Mouse (Mus musculus) embryo, embryonic 11 days (tissue): ENCODE measurements around the gene Iqck.

Experiments
- DNase-seq: peaks from one replicate; pipeline ENCODE4 v3.0.0-alpha.2; 2015

The Iqck gene

GRCm38 (mm10) chr7:118992623-118993405, 137.3 kb downstream of the Iqck start:
- DNase-seq = peak; percentile 50

GRCm38 (mm10) chr7:118993597-118994230, 138.2 kb downstream of the Iqck start:
- DNase-seq = peak; percentile 48

DNA sequence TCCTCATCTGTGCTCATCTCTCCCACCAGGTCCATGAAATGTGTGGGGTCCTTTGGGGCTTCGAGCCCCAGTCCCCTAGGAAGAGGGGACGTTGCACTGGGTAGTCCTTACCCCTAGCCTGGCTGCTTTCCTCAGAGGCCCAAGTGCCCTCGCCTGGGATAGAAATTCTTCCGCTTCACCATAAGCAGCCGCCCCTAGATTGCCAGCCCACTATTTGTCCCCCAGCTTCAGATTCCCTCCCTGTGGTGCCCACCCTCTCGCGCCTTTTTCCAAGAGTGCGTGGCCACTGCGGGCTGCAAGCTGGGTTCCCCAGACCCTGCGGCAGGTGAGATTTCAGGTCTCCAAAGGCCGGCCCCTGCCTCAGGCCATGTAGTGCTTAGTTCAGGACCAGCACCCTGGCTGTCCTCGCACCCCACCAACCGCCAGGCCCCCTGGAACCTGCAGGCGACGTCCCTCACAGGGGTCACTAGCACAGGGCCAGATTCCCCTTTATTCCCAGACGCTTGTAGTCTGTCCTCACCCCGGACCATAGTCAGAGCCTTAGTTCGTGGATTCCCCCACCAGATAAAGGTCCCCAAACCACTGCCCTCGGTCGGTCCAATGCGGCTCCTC, 138.8 kb downstream of the Iqck start:
- DNase-seq = peak; percentile 44

GRCm38 (mm10) chr7:118995007-118995406, 139.5 kb downstream of the Iqck start, which contains the start of gene Gprc5b:
TSS of gene Gprc5b (minus strand) at chr7:118995211.
- peak; percentile 94 for DNase-seq

GRCm38 (mm10) chr7:118995671-118996070, 140.1 kb downstream of the Iqck start:
- DNase-seq = peak; percentile 33

- peak; percentile 85 for DNase-seq
Measured at GRCm38 (mm10) chr7:118996137-118996837, 140.7 kb downstream of the Iqck start.

DNA sequence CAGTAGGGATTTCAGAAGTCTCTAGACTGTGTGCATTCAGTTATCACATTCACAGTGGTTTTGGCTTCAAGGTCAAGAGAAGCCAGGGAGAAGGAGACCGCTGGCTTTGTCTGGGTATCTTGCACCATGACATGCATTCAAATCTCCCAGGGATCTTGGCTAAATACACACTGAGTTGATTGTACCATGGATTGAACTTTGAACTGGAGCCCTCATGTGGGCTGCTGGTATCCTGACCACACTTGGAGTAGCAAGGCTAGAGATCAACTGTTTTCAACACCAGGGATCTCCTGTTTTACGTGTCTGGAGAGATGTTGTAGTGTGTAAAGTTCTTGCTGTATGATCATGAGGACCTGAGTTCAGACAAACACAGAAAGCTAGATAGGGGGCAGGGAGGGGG, 144.3 kb downstream of the Iqck start:
- no peak for DNase-seq

GRCm38 (mm10) chr7:119001965-119002364, 146.4 kb downstream of the Iqck start:
- DNase-seq = no peak

DNA sequence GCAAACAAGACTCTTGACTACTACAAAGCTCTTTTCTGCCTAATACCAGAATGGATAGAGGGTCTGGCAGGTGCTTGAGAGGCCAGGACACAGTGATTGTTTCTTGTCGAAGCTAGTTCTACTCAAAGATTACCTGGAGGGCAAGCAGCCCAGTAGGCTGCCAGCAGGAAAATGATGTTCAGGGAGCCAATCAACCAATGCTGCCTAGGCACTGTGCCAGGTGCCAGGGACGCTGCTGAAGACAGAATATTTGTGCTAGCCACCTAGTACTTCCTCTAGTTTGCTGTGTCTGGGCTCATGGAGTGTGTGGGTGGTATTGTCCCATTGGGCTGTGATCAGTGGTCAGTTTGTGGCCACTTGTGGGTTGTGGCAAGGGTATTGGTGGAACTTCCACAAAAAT, 146.9 kb downstream of the Iqck start:
- DNase-seq = no peak

- DNase-seq = peak; percentile 56
Measured at GRCm38 (mm10) chr7:119010854-119011529, 155.4 kb downstream of the Iqck start.

GRCm38 (mm10) chr7:119015736-119016135, 160.2 kb downstream of the Iqck start:
- peak; percentile 67 for DNase-seq

GRCm38 (mm10) chr7:119019537-119019936, 164.0 kb downstream of the Iqck start:
- peak; percentile 86 for DNase-seq
